Mouse (Mus musculus) liver, postnatal 0 days (tissue): ENCODE results near the gene Prdx2.

ENCODE experiments used
- CTCF ChIP-seq: sonication (generic); IDR thresholded peaks from 2 replicates; pipeline ENCODE4 v1.5.1; 2016; ENCODE audit warnings: antibody characterized with exemption, low read depth
- EP300 ChIP-seq: IDR thresholded peaks from 2 replicates; pipeline ENCODE4 v1.6.1; 2016; ENCODE audit warnings: antibody characterized with exemption, low read depth, mild to moderate bottlenecking

- no peak for TF ChIP-seq CTCF
- no peak; the same call in 1 of the 2 replicates for TF ChIP-seq EP300
These were observed 3.6 kb upstream of the Prdx2 start for GRCm38 (mm10) chr8:84965731-84966291.
